Mouse (Mus musculus) fat pad, adult 2 months (tissue): ENCODE measurements around the gene Gm20388.
"Not testable (repeated sequence)": the region's sequence is repeated elsewhere in the genome, so short reads cannot be mapped to it uniquely, and the experiment has no call there.

ENCODE experiments used
- DNase-seq: peaks from one replicate; pipeline ENCODE4 v3.0.0-alpha.2; 2011; ENCODE audit warnings: low read depth, low spot score; ENCODE audit errors: extremely low read depth

Gene Gm20388

DNA sequence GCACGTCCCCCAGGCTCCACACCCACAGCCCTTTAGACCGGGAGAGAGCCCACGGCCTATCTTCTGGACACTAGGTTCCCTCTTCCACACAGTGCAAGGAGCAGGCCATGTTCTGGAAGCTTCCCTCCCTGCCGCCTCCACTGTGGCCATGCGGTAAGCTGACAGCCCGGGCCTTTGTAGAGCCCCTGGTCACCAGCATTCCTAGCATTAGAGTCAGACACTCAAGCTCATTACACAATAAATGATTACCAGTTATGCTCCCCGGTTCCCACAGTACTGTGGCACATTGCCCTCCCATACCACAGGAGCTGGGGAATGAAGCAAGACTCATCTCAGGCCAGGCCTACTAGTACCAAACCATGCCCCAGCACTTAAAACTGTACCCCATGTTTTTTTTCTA lies 3137.8 kb downstream of the Gm20388 start:
- peak; percentile 37 for DNase-seq

DNA sequence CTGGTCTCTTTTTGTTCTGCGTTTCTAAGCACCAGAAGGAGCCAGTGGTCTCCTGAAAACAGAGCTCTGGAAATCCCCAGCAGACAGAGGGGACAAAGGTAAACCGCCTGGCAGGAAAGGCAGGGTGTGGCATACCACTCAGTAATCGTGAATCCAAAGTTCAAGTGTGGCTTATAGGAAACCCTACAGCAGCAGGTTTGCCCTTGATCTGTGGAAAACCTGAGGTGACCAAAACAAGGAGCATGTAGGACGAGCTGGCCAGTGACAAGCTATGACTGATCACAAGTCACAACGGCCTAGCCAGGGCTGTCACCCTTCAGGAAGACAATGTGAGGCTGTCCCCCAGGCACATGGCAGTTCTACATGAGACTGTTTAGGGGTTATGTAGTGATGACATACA lies 3140.8 kb downstream of the Gm20388 start:
- DNase-seq: no peak

DNA sequence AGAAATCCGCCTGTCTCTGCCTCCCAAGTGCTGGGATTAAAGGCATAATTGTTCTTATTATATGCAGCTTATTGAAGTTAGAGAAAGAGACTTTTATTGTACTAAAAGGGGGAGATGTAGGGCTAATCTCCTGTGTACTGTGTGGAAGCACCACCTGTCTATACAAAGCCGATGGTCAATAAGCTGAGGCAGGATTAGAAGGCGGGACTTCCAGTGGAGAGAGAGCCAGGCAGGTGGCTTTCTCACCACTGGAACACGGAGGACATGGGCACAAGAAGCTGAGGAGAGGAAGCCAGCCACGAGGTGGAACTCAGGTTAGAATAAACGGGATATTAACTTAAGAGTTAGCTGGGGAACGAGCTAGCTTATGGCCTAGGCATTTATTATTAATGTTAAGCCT lies 3152.1 kb downstream of the Gm20388 start, which contains the start of gene Spg7:
TSS of gene Spg7 (plus strand) at position 222 of the 400 bp plus-strand sequence.
- DNase-seq: no peak

DNA sequence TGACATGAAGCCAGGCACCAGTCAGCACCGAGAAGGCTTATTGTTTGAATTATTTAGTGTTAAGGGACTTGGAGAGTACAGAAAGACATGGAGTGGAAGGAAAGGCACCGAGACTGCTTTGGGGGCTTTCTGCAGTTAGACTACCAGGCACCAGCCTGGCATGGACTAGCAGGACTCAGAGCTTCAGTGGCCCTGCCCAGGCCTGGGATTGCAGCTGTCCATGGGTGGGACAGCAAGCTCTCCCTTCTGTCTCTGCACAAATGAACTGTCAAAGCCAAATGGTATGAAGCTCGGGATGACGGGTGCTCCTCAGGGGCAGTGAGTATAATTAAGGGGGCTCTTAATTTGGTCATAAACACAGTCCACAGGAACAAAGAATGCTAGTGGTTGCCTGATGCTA lies 3153.4 kb downstream of the Gm20388 start:
- no peak for DNase-seq

DNA sequence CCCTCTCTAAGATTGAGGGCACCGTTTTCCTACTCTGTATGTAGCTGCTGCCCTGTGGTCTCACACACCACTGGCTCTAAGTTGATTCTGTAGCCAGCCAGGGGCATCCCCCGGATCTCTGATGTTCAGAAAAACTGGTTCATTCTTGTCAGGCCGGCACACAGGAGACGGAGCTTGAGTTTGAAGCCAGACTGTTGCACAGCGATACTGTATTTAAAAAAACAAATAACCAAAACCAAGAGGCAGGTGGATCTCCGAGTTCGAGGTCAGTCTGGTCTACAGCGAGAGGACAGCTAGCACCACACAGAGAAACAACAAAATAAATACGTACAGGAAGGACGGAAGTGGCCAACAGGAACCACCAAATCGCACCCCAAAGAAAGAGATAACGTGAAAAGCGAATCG lies 3154.2 kb downstream of the Gm20388 start:
- no peak for DNase-seq

DNA sequence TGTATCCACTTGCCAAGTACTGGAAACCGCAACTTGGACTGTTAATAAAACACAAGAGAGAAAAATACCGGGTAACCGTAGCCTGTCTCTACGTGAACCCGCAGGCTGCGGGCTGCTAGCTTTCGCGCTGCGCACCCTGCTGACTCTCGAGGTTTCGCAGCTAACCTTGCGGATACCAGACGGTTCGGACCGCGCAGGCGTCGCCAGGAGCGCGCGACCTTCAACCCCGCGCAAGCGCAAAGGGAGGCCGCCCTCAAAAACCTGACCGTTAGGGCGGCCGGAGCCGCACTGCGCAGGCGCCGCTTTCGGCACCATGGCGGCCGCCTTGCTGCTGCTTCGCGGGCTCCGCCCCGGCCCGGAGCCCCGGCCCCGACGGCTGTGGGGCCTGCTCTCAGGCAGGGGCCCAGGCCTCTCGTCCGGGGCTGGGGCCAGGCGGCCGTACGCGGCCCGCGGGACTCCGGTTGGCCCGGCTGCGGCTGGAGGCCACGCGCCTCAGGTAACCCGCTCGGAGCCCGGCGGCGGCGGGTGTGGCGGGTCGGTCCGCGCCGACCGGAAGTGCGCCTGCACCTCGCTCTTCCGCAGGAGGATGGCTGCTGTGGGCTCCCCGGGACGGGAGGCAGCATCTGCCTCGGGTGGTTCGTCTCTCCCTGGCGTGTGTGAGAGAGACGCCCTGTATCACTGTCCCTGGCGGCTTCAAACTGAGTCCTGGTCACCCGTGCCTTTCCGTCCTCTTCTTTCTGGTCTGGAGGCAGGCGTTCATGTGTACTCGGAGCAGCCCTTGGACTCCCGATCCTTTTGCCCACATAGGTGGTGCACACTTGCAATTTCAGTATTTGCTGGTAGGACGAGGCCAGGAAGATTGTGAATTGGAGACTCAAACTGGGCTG lies 3154.8 kb downstream of the Gm20388 start:
- peak; percentile 42 for DNase-seq

DNA sequence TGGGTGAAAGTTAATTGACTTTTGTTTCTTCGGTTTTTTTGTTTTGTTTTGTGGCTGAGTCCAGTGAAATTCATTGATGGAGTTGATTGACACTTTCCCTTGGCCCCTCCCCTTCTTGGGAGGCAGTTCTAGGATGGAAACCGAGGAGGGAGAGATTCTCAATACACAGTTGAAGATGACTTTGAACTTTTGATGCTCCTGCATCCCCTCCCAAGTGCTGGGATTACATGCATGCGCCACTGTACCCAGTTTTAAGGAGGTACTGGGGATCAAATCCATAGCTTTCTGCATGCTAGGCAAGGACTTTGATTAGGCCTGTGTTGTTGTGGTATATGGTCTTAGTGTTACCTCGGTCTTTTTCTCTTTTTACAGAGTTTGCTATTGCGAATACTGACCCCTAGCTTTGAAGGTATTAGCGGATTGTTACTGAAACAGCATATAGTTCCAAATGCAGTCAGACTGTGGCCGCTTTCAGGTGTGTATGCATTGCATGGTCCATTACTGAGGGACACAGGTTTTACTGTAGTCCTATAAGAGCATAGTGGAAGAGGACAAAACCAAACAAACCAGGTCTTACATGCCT lies 3155.6 kb downstream of the Gm20388 start:
- DNase-seq: no peak

DNA sequence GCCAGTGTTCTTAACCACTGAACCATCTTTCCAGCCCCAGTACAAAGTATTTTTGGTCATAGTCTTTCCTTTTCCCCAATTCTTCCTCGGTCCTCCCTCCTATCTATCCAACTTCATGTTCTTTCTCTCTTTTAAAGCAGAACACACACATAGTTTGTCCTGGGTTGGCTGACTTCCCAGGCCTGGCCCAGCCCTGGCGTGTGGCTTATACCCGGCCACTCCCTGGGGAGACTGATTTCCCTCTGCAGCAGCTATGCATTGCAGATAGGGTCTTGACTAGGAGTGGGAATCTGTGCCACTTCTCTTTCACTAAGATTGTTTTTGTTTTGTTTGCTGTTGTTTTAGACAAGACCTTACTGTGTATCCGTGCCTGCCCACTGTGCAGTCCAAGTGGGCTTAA lies 3160.5 kb downstream of the Gm20388 start:
- no peak for DNase-seq

DNA sequence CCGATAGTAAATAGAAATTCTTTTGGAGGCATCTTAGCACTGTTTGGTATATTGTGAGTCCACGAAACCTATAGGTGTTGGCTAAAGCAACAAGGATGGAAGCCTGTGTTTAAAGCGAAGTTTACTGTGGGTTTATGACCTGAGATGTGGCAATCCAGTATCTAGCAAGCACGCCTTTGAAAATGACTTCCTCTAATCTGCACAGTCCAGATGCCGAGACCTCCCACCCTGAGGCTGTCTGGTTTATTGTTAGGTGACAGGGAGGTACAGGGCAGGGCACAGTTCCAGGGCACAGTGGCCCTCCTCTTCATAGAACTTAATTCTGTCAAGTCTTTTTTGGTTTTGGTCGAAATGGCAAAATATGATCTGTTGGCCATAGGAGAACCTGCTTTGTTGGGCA lies 3166.6 kb downstream of the Gm20388 start:
- no peak for DNase-seq

DNA sequence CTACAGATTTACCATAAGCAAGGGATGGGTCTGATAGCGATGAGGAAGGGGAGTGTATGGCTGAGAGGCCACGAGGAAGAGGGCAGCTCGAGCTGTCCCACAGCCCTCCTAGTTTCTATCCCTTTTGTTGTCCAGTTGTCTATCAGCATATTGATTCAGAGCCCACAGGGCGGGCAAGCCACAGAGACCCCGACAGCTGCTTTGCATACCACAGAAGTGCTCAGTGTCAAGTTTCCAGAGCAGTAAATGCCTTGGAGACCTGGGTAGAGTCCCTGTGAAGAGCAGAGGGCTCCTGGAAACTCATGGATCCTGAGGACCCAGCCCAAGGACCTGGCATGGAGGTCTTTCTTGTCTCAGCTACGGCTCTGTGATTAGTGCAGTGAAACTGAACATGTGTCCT lies 3172.4 kb downstream of the Gm20388 start:
- DNase-seq: no peak

DNA sequence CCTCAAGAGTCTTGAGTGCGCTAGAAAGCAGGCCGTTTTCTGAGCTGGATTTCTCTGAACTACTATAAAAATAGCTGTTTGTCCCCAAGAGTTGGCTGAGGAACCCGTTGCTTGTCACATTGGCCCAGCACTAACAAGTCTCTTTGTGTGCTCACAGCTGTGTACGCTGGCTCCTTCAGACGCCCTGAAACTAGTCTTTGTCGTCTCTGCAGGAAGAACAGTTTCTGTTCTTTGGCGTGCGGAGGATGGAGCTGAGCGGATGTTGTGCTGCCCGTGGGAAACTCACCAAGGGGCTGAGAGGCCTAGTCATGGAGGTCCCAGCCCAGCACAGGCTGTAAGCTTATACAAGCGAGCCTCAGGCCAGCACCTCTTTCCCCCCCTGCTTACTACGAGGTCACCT lies 3173.0 kb downstream of the Gm20388 start:
- no peak for DNase-seq

DNA sequence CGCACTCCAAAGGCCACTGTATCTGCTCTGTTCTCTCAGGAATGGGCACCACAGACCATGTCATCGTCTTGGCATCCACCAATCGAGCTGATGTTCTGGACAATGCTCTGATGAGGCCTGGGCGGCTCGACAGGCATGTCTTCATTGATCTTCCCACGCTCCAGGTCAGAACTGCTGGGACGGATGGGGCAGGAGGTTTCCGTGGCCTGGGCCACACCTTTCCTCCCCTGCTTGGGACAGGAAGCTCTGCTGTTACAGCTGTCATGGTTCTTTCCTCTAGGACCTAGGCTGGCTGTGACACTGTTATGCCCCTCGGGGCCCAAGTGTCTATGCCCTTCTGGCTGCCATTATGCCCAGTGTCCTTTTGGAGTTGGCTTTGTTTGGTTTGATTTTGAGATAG lies 3176.6 kb downstream of the Gm20388 start:
- DNase-seq: no peak

DNA sequence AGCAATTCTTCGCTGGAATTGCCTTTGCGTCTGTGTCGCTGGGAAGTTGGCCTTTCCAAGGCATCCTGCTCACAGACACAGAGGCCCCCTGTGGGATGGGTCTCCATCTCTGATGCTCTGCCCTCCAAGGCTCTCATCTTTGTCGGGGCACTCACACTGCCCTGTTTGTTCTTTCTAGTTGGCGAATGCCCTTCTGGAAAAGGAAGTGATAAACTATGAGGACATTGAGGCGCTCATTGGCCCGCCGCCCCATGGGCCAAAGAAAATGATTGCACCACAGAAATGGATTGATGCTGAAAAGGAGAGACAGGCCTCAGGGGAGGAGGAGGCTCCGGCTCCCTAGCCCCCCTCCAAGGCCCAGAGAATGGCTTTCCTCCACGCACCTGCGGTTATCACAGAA lies 3186.6 kb downstream of the Gm20388 start:
- no peak for DNase-seq

DNA sequence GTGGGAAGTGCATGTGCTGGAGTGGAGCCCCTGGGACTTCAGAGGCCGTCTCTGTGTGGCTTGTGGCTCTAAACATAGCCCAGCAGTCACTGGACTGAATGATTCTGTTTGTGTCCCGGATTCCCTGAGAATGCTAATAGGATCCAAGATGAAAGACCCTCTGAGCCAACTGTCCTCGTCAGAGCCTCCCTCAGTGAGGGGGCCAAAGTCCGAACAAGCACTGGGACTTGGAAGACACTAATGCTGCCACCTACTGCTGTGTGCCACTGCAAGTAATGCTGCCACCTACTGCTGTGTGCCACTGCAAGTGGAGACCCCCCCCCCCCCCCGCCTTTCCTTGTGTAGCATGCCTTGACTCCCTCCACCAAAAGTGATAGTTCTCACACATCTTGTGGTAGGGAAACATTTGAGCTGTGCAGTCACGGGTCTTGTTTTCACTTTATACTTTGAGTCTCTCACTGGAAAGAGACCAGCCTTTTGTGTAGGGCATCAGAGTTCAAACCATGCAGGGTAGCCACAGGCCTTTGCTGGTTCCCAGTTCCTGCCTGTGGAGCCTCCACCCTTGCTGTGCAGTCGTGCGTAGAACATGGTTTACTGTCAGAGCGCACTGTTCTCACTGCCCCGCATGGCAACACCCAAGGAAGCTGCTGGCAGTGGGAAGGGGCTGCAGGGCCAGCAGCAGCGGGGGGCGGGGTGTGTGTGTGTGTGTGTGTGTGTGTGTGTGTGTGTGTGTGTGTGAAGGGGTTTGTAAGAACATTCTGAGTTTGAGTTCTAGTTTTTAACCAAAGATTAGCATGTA lies 3187.3 kb downstream of the Gm20388 start:
- DNase-seq: no peak

DNA sequence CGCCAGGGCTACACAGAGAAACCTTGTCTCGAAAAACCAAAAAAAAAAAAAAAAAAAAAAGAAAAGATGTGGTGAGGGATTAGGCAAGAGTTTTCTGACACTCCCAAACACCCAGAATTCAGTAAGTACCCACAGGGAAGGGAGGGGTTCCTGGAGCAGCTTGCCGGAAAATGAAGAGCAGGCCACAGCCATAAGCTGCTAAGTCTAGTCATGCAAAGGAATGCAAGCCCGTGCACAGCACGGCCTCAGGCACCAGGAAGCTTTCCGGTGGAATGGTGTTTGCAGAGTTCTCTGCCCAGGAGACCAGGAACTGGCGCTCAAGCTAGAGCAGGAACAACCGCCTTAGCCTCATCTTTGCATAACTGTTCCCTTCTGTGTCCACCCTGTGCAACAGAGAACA lies 3189.6 kb downstream of the Gm20388 start:
- peak; percentile 56 for DNase-seq

DNA sequence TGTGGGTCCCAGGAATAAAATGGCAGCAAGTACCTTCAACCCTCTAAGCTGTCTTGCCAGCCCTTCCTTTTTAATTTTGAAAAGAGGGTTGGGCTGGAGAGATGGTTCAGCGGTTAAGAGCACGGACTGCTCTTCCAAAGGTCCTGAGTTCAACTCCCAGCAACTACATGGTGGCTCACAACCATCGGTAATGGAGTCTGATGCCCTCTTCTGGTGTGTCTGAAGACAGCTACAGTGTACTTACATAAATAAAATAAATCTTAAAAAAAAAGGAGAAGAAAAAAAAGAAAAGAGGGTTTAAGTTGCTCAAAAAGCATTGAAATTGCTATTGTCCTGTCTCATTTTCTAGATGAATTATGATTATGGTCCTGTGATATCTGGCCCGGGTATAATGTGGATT lies 3190.6 kb downstream of the Gm20388 start:
- no peak for DNase-seq

DNA sequence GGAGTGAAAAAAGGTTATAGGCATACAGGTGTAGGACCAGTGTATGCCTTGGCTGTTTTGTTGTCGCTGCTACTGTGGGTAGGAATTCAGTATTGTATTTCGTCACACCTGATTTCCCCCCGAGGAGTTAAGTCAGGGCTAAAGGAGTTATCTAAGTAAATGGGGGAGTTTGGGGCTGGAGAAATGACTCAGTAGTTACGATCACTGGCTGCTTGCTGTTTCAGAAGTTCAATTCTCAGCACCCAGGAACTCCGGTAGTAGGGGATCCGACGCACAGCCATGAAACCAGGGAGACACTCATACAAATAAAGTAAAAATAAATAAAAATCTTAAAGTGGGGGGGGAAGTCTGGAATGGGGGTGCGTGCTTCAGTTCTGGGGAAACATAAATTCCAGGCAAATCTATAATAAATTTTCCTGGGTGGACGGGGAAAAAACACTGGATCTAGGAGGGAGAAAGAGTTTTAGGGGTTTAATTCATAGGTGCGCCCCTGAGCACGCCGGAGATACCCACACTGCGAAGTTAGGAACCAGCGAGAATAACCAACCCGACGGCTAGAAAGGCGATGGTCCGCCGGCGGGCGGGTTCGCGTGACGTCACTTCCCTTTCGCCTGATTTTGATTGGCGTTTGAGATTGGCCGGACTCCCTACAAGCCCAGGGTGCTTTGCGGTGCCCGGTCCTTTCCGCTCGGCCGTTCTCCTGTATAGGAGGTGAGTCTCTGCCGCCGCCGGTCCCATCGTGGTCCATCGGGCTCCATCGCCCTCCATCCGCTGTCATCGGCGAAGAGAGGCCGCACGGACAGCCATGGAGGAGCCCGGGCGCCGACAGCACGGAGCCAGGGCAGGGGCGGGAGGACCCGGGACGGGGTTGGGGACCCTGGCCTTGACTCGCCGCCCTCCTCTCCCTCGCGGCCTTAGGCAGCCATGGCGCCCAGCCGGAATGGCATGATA lies 3191.4 kb downstream of the Gm20388 start, which contains the start of gene Rpl13:
TSS of gene Rpl13 (plus strand) at position 616 of the 951 bp plus-strand sequence.
- peak; percentile 46 for DNase-seq

DNA sequence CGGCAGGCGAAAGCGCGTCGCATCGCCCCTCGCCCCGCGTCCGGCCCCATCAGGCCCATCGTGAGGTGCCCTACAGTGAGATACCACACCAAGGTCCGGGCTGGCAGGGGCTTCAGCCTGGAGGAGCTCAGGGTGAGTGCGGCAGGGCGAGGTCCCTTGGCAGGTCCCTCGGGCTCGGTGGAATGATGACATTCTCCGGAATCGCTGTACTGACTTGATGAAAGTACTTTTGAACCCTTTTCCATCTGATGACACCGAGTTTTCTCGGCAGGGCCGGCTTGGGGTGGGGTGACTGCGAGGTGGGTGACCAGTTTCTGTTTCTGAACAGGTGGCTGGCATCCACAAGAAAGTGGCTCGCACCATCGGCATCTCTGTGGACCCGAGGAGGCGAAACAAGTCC lies 3192.2 kb downstream of the Gm20388 start:
- DNase-seq: not testable (repeated sequence)

DNA sequence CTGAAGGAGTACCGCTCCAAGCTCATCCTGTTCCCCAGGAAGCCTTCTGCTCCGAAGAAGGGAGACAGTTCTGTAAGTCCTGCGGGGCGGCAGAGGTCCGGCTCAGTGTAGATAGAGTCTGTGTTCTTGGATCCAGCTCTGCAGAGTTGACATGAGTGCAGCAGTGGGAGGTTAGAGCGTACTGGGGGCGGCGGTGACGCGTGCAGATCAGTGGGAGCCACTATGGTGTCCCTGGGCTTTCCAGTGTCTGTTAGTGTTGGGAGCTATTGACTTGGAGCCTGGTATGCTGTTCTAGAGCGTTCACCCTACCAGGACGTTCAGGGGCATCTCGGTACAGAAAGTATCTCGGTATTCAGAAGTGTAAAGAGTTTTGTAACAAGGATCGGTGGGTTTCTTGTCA lies 3192.6 kb downstream of the Gm20388 start:
- DNase-seq: no peak

DNA sequence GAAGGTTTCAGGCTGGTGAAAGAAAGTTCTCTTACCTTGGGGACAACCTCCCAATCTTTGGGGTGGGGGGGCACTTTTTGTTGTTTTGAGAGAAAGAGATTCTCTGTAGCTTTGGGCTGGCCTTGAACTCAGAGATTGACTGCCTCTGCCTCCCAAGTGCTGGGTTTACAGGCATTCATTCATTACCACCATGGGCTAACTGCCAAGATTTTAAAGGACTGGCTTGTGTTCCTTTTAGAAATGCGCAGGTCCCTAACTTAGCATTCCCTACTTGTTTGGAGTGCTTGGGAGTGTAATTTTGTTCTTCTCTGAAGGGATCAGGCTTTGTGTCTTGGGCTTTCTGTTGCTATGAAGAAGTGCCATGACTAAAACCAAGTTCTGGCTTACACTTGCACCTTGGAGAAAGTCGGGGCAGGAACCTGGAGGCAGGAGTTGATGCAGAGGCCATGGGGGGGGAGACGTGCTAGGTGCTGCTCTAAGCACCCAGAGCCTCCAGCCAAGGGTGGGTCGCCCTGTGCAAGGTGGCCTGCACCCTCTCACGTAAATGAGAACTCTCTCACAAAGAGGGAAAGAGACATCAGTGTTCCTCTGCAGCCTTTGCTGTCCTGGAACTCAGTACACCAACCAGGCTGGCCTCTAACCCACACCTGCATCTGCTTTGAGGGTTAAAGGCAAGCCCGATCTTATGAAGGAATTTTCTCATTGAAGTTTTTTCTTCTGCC lies 3193.6 kb downstream of the Gm20388 start:
- DNase-seq: no peak
